Mouse (Mus musculus) embryonic facial prominence, embryonic 11.5 days (tissue): ENCODE measurements around the gene Hsf4. TPM values are rescaled to one million over a fixed set of nuclear protein-coding genes. Genes with fewer than 3 reads are reported as not detected.
A peak's percentile ranks its signal among the peaks of the same experiment; 100 is the strongest.

Source experiments
- ATAC-seq: fragments of 200-750 bp; cut with Nextera tagmentation; replicated peaks from 2 replicates; pipeline ENCODE4 v1.8.0; 2017; ENCODE audit warnings: low read depth; ENCODE audit not compliant: insufficient number of reproducible peaks, low FRiP score, low TSS enrichment
- DNase-seq: peaks from one replicate; pipeline ENCODE4 v3.0.0-alpha.2; 2015; ENCODE audit warnings: low spot score
- H3K27ac ChIP-seq: fragments of 300-500 bp; sonication (generic); replicated peaks from 2 replicates; pipeline ENCODE4 v1.5.1; 2014; ENCODE audit warnings: mild to moderate bottlenecking, low read depth, low read length, control low read depth
- H3K27me3 ChIP-seq: fragments of 300-500 bp; sonication (generic); 2 replicates; pipeline ENCODE4 v1.6.1; 2014; ENCODE audit warnings: mild to moderate bottlenecking, low read length, moderate library complexity, mixed read lengths; ENCODE audit not compliant: control insufficient read depth, insufficient read depth
- H3K36me3 ChIP-seq: fragments of 300-500 bp; sonication (generic); replicated peaks from 2 replicates; pipeline ENCODE4 v1.6.1; 2014; ENCODE audit warnings: low read depth, mild to moderate bottlenecking, low read length, moderate library complexity, mixed read lengths; ENCODE audit not compliant: control insufficient read depth, insufficient read depth
- H3K4me1 ChIP-seq: fragments of 300-500 bp; sonication (generic); 2 replicates; pipeline ENCODE4 v1.6.1; 2014; ENCODE audit warnings: low read length, mixed read lengths; ENCODE audit not compliant: control insufficient read depth, insufficient read depth
- H3K4me2 ChIP-seq: fragments of 300-500 bp; sonication (generic); 2 replicates; pipeline ENCODE4 v1.6.1; 2014; ENCODE audit warnings: low read depth, mild to moderate bottlenecking, control low read depth, low read length, moderate library complexity
- H3K4me3 ChIP-seq: fragments of 300-500 bp; sonication (generic); 2 replicates; pipeline ENCODE4 v1.5.1; 2014; ENCODE audit warnings: low read depth, low read length, control low read depth
- H3K9ac ChIP-seq: fragments of 300-500 bp; sonication (generic); replicated peaks from 2 replicates; pipeline ENCODE4 v1.6.1; 2014; ENCODE audit warnings: mild to moderate bottlenecking, control low read depth, low read length
- H3K9me3 ChIP-seq: fragments of 300-500 bp; sonication (generic); replicated peaks from 2 replicates; pipeline ENCODE4 v1.6.1; 2016; ENCODE audit warnings: mild to moderate bottlenecking, low read length, inconsistent platforms, mixed read lengths; ENCODE audit not compliant: control insufficient read depth
- WGBS: fragments of 180-500 bp; shearing (Covaris S2); extraction: QIAGEN DNeasy Blood & Tissue Kit; methylation state at CpG from one replicate; pipeline ENCODE4 v1.1.7; 2014; 5-methylcytosine and 5-hydroxymethylcytosine counted together
- polyA plus RNA-seq: library from polyadenylated mRNA; unstranded; fragments of >200 nt; fragmentation: Nextera tagmentation; extraction: Ambion mirVana; gene quantifications from 2 replicates; pipeline ENCODE4 v1.2.1, GENCODE M21; 2014

Hsf4 gene
- polyA plus RNA-seq, 1 experiment from 2014 or later = 0.13 TPM

DNA sequence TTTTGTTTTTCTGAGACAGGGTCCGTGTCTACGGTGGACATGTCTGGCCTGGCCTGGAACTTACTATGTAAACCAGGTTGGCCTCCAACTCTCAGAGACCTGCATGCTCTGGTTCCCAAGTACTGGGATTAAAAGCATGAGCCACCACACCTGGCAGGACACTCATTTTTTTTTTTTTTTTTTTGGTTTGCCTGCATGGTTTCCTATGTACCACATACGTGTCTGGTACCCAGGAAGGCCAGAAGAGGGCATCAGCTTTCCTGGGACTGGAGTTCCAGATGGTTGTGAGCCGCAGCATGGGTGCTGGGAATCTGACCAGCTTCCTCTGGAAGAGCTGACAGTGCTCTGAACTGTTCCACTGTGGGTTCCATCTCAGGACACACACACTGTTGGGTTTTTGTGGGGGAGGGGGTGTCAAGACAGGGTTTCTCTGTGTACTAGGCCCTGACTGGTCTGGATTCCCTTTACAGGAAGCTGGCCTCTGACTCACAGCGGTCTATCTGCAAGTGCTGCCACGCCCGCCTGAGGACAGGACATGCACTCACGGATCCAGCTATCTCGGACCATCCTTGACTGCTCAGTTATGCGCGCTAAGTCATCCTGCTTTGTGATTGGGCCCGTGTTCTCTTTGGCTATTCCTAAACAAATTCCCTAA lies 8.1 kb upstream of the Hsf4 start:
- no peak overlapping the region for H3K4me3 ChIP-seq
- DNase-seq (no peak), ATAC-seq (no peak)
- H3K9me3 ChIP-seq = no peaks in the 10 kb centered on the region
- H3K27ac ChIP-seq = no peak overlapping the region
- no peak overlapping the region for H3K4me2 ChIP-seq
- H3K9ac ChIP-seq = no peak overlapping the region
- WGBS = 86% methylated on average over 12 of the region's 12 CpGs
- H3K36me3 ChIP-seq = no peaks in the 10 kb centered on the region
- H3K4me1 ChIP-seq = peaks cover 2% of the 10 kb centered on the region
- H3K27me3 ChIP-seq = peaks cover 53% of the 10 kb centered on the region

DNA sequence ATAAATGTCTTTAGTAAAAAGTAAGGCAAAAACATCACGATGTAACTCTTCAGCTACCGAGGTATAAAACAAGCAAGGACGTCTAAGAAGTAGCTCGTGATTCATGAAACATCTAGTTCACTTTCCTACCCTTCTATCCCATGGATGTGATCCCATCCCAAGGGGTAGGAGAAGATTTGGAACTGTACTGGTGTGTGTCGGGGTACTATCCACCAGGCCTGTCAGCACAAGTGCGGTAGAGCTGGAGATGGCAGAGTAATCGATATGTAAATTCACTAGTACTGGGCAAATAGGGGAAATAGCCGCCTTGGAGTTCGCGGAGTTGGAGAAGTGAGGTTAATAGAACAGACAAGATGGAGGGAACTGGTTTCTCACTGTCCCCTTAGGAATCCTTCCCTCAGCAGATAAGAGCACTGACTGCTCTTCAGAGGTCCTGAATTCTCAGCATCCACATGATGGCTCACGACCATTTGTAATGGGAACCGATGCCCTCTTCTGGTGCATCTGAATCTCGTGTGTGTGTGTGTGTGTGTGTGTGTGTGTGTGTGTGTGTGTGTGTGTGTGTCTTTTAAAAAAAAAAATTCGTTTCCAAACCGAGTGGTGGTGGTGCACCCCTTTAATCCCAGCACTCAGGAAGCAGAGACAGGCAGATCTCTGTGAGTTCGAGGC lies 6.2 kb upstream of the Hsf4 start:
- peaks cover 66% of the 10 kb centered on the region for H3K27me3 ChIP-seq
- peaks cover 4% of the 10 kb centered on the region for H3K4me1 ChIP-seq
- H3K4me3 ChIP-seq = no peak overlapping the region
- ATAC-seq = no peak
- no peak overlapping the region for H3K4me2 ChIP-seq
- no peaks in the 10 kb centered on the region for H3K36me3 ChIP-seq
- 40% methylated on average over 16 of the region's 16 CpGs for WGBS
- H3K27ac ChIP-seq = no peak overlapping the region
- no peak overlapping the region for H3K9ac ChIP-seq
- DNase-seq = no peak
- H3K9me3 ChIP-seq = no peaks in the 10 kb centered on the region

DNA sequence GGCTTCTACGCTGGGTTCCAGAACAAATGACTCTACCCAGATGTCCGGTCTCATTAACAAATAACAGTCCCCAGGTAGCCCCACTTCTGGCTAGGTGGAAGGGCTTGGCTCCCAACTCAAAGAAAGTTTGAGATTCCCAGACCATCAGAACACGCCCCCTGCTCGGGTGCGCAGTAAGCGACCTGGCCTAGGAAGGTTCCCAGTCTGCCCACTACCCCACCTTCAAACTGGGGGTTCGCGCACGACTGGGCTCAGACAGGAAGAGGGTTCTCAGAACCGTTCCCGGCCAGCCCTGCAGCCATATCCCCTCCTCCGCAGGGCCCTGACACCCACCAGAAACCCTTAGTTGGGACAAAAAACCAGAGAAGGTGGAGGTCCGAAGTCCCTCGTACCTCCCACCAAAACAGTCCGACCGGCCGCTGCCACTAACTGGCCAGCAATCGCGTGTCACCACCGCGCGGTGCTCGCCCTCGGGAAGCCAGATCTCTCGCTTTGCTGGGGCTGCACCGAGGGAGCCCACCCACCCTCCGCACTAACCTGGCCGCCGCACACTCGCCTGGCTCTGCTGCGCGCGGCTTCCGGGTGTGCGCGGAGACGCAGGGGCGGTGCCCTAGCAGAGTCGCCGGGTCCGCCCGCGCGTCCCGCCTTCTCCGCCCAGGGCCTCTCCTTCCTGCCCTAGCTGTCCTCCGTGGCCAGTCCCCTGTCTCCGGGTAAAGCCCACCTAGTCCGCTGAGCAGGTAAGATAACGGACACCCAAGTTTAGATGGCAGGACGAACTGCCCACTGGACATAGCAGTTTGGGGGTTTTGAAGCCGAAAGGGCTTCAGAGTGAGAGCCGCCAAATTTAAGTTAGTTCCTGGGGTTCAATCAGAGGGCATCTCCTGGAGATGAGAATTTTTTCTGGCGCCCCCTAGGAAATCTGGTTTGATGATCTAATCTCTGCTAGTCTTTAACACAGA lies 5.3 kb upstream of the Hsf4 start, which contains the start of the genes Tradd and Fbxl8:
Tradd (minus strand) TSS at position 586 of the 959 bp plus-strand sequence.
Fbxl8 (plus strand) TSS at position 625 of the 959 bp plus-strand sequence.
- H3K4me2 ChIP-seq = peak within 1 kb of the TSS; percentile 87
- peak within 1 kb of the TSS; percentile 67 for H3K4me3 ChIP-seq
- H3K27me3 ChIP-seq = peaks cover 67% of the 10 kb centered on the region
- ATAC-seq (peak; percentile 53), DNase-seq (peak; percentile 72)
- peak within 1 kb of the TSS; percentile 60 for H3K9ac ChIP-seq
- H3K27ac ChIP-seq = no peak within 1 kb of the TSS
- peaks cover 4% of the 10 kb centered on the region for H3K4me1 ChIP-seq
- no peaks in the 10 kb centered on the region for H3K9me3 ChIP-seq
- H3K36me3 ChIP-seq = no peaks in the 10 kb centered on the region
- 1% methylated on average over 54 of the region's 54 CpGs for WGBS

DNA sequence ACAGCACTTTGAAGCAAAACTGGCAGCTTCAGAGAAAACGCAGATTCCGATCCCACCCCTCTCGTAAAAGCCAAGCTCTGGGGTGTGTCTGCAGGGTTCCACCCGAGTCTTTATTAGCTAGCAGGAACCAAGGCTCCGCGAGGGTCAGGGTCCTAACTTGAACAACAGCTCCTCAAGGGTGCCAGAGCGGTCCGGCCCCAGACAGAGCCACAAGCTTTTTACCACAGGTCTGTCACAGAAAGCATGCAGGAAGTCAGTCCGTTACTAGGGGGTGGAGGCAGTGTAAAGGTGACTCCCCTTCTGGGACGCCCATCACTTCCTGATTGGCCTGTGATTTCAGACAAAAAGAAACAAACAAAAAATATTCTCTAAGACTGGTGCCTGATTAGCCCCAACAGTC lies 4.5 kb upstream of the Hsf4 start:
- Histone ChIP-seq H3K9me3 (no peaks in the 10 kb centered on the region), H3K4me2 (peak overlapping the region; percentile 87), H3K9ac (no peak overlapping the region), H3K27ac (no peak overlapping the region), H3K4me1 (peaks cover 2% of the 10 kb centered on the region; the same call in 1 of the 2 replicates), H3K27me3 (peaks cover 67% of the 10 kb centered on the region), H3K4me3 (no peak overlapping the region), H3K36me3 (no peaks in the 10 kb centered on the region)
- no peak for DNase-seq
- WGBS = 12% methylated on average over 10 of the region's 10 CpGs
- ATAC-seq = no peak

DNA sequence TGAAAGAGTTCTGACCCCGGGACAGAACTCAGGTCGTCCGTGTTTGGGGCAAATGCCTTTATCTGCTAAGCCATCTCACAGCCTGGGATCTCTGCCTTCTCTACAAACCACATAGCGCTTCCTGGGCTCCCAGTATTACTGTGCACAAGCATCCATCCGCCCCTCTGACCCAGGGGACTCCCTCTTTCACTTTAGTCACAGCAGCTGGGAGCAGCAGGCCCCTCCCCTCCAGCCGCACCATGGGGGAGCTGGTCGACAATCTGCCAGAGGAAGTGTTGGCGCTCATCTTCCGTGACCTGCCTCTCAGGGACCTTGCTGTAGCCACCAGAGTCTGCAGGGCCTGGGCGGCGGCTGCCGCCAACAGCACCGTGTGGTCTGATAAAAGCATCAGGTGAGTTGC lies 2.8 kb upstream of the Hsf4 start:
- H3K4me2 ChIP-seq = no peak overlapping the region
- peaks cover 2% of the 10 kb centered on the region; the same call in 1 of the 2 replicates for H3K4me1 ChIP-seq
- ATAC-seq (no peak), DNase-seq (no peak)
- no peaks in the 10 kb centered on the region for H3K36me3 ChIP-seq
- H3K9ac ChIP-seq = no peak overlapping the region
- 10% methylated on average over 13 of the region's 13 CpGs for WGBS
- no peak overlapping the region for H3K4me3 ChIP-seq
- peaks cover 75% of the 10 kb centered on the region for H3K27me3 ChIP-seq
- H3K9me3 ChIP-seq = no peaks in the 10 kb centered on the region
- no peak overlapping the region for H3K27ac ChIP-seq

DNA sequence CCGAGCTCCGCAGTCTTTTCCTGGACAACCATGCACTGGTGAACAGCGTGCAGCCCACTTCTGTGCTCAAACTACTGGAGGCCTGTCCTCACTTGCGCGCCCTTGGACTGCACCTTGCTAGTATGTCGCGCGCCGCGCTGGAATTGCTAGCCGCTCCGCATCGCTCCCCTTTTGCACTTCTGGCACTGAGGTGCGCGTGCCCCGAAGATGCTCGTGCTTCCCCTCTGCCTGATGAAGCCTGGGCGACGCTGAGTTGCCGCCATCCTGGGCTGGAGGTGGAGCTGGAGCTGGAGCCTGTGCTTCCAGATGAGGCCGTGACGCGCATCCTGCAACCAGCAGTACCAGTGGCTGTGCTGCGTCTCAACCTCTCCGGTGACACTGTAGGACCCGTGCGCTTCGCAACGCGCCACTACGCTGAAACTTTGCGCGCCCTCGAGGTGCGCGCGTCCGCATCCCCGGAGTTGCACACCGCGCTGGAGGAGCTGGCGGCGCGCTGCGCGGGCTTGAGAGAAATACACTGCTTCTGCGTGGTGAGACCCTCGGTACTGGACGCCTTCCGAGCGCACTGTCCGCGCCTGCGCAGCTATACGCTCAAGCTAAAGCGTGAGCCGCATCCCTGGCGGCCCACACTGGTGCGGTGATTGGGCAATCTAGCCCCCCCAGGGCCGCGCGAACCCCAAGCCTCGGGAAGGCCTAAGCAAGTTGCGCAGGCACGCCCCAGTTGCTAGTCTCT lies 1.1 kb upstream of the Hsf4 start:
- Histone ChIP-seq H3K9ac (peak overlapping the region; percentile 29), H3K27ac (no peak overlapping the region), H3K36me3 (no peaks in the 10 kb centered on the region), H3K4me3 (peak overlapping the region; percentile 41), H3K4me2 (peak overlapping the region; percentile 72), H3K9me3 (no peaks in the 10 kb centered on the region), H3K4me1 (peaks cover 2% of the 10 kb centered on the region; the same call in 1 of the 2 replicates), H3K27me3 (peaks cover 84% of the 10 kb centered on the region)
- peak; percentile 87 for DNase-seq
- ATAC-seq = peak; percentile 64
- under 1% methylated on average over 65 of the region's 65 CpGs for WGBS

DNA sequence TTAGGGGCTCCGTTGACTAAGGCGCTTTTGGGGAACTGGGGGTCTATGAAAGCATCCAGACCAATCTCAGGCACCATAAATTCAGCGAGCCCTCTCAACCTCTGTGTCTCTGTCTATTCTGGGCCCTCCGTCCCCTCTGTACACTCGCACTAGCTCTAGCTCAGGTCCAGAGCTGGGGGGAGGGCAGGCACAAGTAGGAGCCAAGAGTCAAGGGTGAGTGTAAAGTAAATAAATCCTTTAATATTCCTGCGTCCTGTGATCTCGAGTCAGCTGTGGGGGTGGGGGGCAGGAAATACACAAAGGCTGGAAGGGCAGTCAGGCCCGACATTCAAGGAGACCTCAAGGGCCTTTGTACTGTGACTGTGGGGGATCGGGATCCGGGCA lies 534 bp upstream of the Hsf4 start:
- H3K27me3 ChIP-seq = peaks cover 82% of the 10 kb centered on the region
- peak overlapping the region; percentile 41 for H3K4me3 ChIP-seq
- peak overlapping the region; percentile 72 for H3K4me2 ChIP-seq
- no peak overlapping the region for H3K27ac ChIP-seq
- H3K9ac ChIP-seq = peak overlapping the region; percentile 29
- ATAC-seq (no peak), DNase-seq (no peak)
- H3K9me3 ChIP-seq = no peaks in the 10 kb centered on the region
- under 1% methylated on average over 10 of the region's 10 CpGs for WGBS
- H3K36me3 ChIP-seq = no peaks in the 10 kb centered on the region
- peaks cover 2% of the 10 kb centered on the region; the same call in 1 of the 2 replicates for H3K4me1 ChIP-seq
